ENCODE assay signal across 8 mouse cellular contexts in genomic region chr16:38521211-38521987, GRCm38 (mm10). TPM values are rescaled to one million over a fixed set of nuclear protein-coding genes. Genes with fewer than 3 reads are reported as not detected.
A peak's percentile ranks its signal among the peaks of the same experiment; 100 is the strongest.
DNase-seq lines count a peak whose midpoint lies in the region; ATAC-seq and TF ChIP-seq lines count a peak whose summit lies in the region.

No protein-coding gene starts in this region.

- DNase-seq in lung, postnatal 25 days (ENCODE audit: low spot score): no peak
- no peak for DNase-seq in embryonic facial prominence, embryonic 10.5 days (ENCODE audit: low spot score)
- no peak for DNase-seq in limb, embryonic 11.5 days (ENCODE audit: low spot score)
- no peak for DNase-seq in thymus, postnatal 36 days
- DNase-seq in left cerebral cortex, postnatal 10 days (ENCODE audit: extremely low spot score in 1 of 2, low spot score in 2 of 2): no peak
- no peak for DNase-seq in layer of hippocampus, adult 8-10 months (ENCODE audit: low spot score in 2 of 2)

- H3K27ac ChIP-seq in lung, embryonic 16.5 days (ENCODE audit: low read length): no peak overlapping the region
- H3K27ac ChIP-seq in embryonic facial prominence, embryonic 10.5 days (replicated peaks): 0 out of 2 replicates have a peak overlapping the region, but pooled peaks have one; percentile 96
- H3K27ac ChIP-seq in limb, embryonic 11.5 days (replicated peaks; ENCODE audit: low read depth, low read length): no peak overlapping the region
- peak overlapping the region; percentile 59; the same call in 1 of the 2 replicates for H3K27ac ChIP-seq in small intestine, adult 2 months (ENCODE audit: insufficient read depth, low read depth, low read length)

- H3K4me2 ChIP-seq in lung, embryonic 16.5 days (ENCODE audit: low read depth, low read length): peak overlapping the region; percentile 68
- H3K4me2 ChIP-seq in limb, embryonic 11.5 days (ENCODE audit: low read depth, severe bottlenecking): peak overlapping the region; percentile 45

- TF ChIP-seq CTCF in small intestine, adult 2 months (IDR thresholded peaks at IDR 0.05; ENCODE audit: extremely low read depth, insufficient read length, insufficient replicate concordance, low read depth, low read length): no peak

- intact Hi-C loops in left cerebral cortex, postnatal 10 days (cut with DNase I): no loop called here

- H3K4me3 ChIP-seq in lung, embryonic 16.5 days (ENCODE audit: low read length): peak overlapping the region; percentile 98
- H3K4me3 ChIP-seq in embryonic facial prominence, embryonic 10.5 days: peak overlapping the region; percentile 100
- H3K4me3 ChIP-seq in limb, embryonic 11.5 days (ENCODE audit: low read depth, low read length): peak overlapping the region; percentile 87
- peak overlapping the region; percentile 41; the same call in 1 of the 2 replicates for H3K4me3 ChIP-seq in small intestine, adult 2 months (ENCODE audit: low read depth, low read length)

- peaks cover 19% of the 10 kb centered on the region for H3K36me3 ChIP-seq in lung, embryonic 16.5 days (ENCODE audit: control insufficient read depth, insufficient read depth, low read length)
- H3K36me3 ChIP-seq in embryonic facial prominence, embryonic 10.5 days (replicated peaks): peaks cover 51% of the 10 kb centered on the region
- peaks cover 8% of the 10 kb centered on the region; the same call in 1 of the 2 replicates for H3K36me3 ChIP-seq in limb, embryonic 11.5 days (ENCODE audit: control insufficient read depth, insufficient read depth, low read length)
- H3K36me3 ChIP-seq in small intestine, adult 2 months (ENCODE audit: control insufficient read depth, insufficient read depth, low read length): peaks cover 18% of the 10 kb centered on the region

- no peaks in the 10 kb centered on the region for H3K27me3 ChIP-seq in lung, embryonic 16.5 days (ENCODE audit: control insufficient read depth, insufficient read depth, low read depth, low read length)
- no peaks in the 10 kb centered on the region for H3K27me3 ChIP-seq in embryonic facial prominence, embryonic 10.5 days (replicated peaks; ENCODE audit: low read depth, poor library complexity, severe bottlenecking)
- no peaks in the 10 kb centered on the region for H3K27me3 ChIP-seq in limb, embryonic 11.5 days (ENCODE audit: control insufficient read depth, insufficient read depth, low read length)
- no peaks in the 10 kb centered on the region for H3K27me3 ChIP-seq in small intestine, adult 2 months (ENCODE audit: control insufficient read depth, insufficient read depth, low read length)

- peak overlapping the region; percentile 96 for H3K9ac ChIP-seq in lung, embryonic 16.5 days (ENCODE audit: low read length)
- peak overlapping the region; percentile 53 for H3K9ac ChIP-seq in limb, embryonic 11.5 days (ENCODE audit: low read length)

- H3K9me3 ChIP-seq in lung, embryonic 16.5 days (ENCODE audit: control insufficient read depth, low read length): no peaks in the 10 kb centered on the region
- H3K9me3 ChIP-seq in embryonic facial prominence, embryonic 10.5 days: no peaks in the 10 kb centered on the region
- no peaks in the 10 kb centered on the region for H3K9me3 ChIP-seq in limb, embryonic 11.5 days (ENCODE audit: control insufficient read depth, low read length)

- H3K4me1 ChIP-seq in lung, embryonic 16.5 days (replicated peaks; ENCODE audit: control insufficient read depth, insufficient read depth, low read length): peaks cover 11% of the 10 kb centered on the region
- peaks cover 12% of the 10 kb centered on the region for H3K4me1 ChIP-seq in embryonic facial prominence, embryonic 10.5 days
- H3K4me1 ChIP-seq in limb, embryonic 11.5 days (ENCODE audit: control insufficient read depth, insufficient read depth, low read length): no peaks in the 10 kb centered on the region
- H3K4me1 ChIP-seq in small intestine, adult 2 months (ENCODE audit: control insufficient read depth, insufficient read depth, insufficient read length, low read length): no peaks in the 10 kb centered on the region

- 20% methylated on average over 8 of the region's 8 CpGs for WGBS in lung, embryonic 16.5 days
- 43% methylated on average over 8 of the region's 8 CpGs for WGBS in embryonic facial prominence, embryonic 10.5 days
- WGBS in limb, embryonic 11.5 days: 33% methylated on average over 8 of the region's 8 CpGs
- 12% methylated on average over 8 of the region's 8 CpGs for WGBS in small intestine, adult 2 months

- ATAC-seq in lung, embryonic 16.5 days (ENCODE audit: low read depth): no peak
- ATAC-seq in limb, embryonic 11.5 days (ENCODE audit: insufficient number of reproducible peaks, low FRiP score, low TSS enrichment, low read depth): no peak

- TF ChIP-seq POLR2A in small intestine, adult 2 months (IDR thresholded peaks at IDR 0.05; ENCODE audit: low read depth, low read length): no peak

RNA-seq across cellular contexts. Expression of gene Timmdc1, which starts 1.1 kb away (rescaled TPM):
- polyA plus RNA-seq in lung, embryonic 16.5 days (2015; fragmentation: Nextera tagmentation; extraction: Ambion mirVana): 26.8 and 27.7 TPM in 2 replicates
- 35.2 and 35.3 TPM in 2 replicates for polyA plus RNA-seq in embryonic facial prominence, embryonic 10.5 days (2016; fragmentation: Nextera tagmentation; extraction: Ambion mirVana)
- polyA plus RNA-seq in limb, embryonic 11.5 days (2014; fragmentation: Nextera tagmentation; extraction: Ambion mirVana): 25.1 and 28.9 TPM in 2 replicates
- polyA plus RNA-seq in small intestine, adult 2 months (2012; rRNA removed): 14.0 and 24.4 TPM in 2 replicates
- 10 to 100 TPM; 28.5 to 28.8 TPM for total RNA-seq in left cerebral cortex, postnatal 10 days (2021)
- 10 to 100 TPM; 24.8 to 28.1 (median 27.2) TPM for total RNA-seq in layer of hippocampus, adult 8-10 months (2022)

RNA-seq across cellular contexts. Expression of gene Poglut1, which starts 28.7 kb away (rescaled TPM):
- polyA plus RNA-seq in lung, embryonic 16.5 days (2015; fragmentation: Nextera tagmentation; extraction: Ambion mirVana): 44.5 and 50.4 TPM in 2 replicates
- polyA plus RNA-seq in embryonic facial prominence, embryonic 10.5 days (2016; fragmentation: Nextera tagmentation; extraction: Ambion mirVana): 72.6 and 76.9 TPM in 2 replicates
- 72.9 and 78.9 TPM in 2 replicates for polyA plus RNA-seq in limb, embryonic 11.5 days (2014; fragmentation: Nextera tagmentation; extraction: Ambion mirVana)
- polyA plus RNA-seq in small intestine, adult 2 months (2012; rRNA removed): 2.7 and 6.5 TPM in 2 replicates
- 10 to 100 TPM; 34.2 to 36.7 TPM for total RNA-seq in left cerebral cortex, postnatal 10 days (2021)
- 10 to 100 TPM; 43.7 to 55.5 (median 51.0) TPM for total RNA-seq in layer of hippocampus, adult 8-10 months (2022)

RNA-seq across cellular contexts. Expression of gene Tmem39a, which starts 37.1 kb away (rescaled TPM):
- polyA plus RNA-seq in lung, embryonic 16.5 days (2015; fragmentation: Nextera tagmentation; extraction: Ambion mirVana): 123 and 130 TPM in 2 replicates
- polyA plus RNA-seq in embryonic facial prominence, embryonic 10.5 days (2016; fragmentation: Nextera tagmentation; extraction: Ambion mirVana): 96.2 and 114 TPM in 2 replicates
- 131 and 135 TPM in 2 replicates for polyA plus RNA-seq in limb, embryonic 11.5 days (2014; fragmentation: Nextera tagmentation; extraction: Ambion mirVana)
- polyA plus RNA-seq in small intestine, adult 2 months (2012; rRNA removed): 20.5 and 29.2 TPM in 2 replicates
- 10 to 100 TPM; 19.5 to 22.9 TPM for total RNA-seq in left cerebral cortex, postnatal 10 days (2021)
- 10 to 100 TPM; 23.5 to 31.2 (median 28.1) TPM for total RNA-seq in layer of hippocampus, adult 8-10 months (2022)

Comparison
In these comparisons a context has a peak if more than half of its experiments do, and no peak if none do; other contexts are left out.
1. H3K27ac ChIP-seq: peak in embryonic facial prominence, embryonic 10.5 days (single experiment) and small intestine, adult 2 months (single experiment); none in lung, embryonic 16.5 days (single experiment) and limb, embryonic 11.5 days (single experiment).
2. H3K4me3 ChIP-seq: peak in every context shown above with its lines; median percentile 100 in embryonic facial prominence, embryonic 10.5 days; 98 in lung, embryonic 16.5 days; 87 in limb, embryonic 11.5 days; 41 in small intestine, adult 2 months.